9 mouse cellular contexts compared by ENCODE assay signal in the genomic region with DNA sequence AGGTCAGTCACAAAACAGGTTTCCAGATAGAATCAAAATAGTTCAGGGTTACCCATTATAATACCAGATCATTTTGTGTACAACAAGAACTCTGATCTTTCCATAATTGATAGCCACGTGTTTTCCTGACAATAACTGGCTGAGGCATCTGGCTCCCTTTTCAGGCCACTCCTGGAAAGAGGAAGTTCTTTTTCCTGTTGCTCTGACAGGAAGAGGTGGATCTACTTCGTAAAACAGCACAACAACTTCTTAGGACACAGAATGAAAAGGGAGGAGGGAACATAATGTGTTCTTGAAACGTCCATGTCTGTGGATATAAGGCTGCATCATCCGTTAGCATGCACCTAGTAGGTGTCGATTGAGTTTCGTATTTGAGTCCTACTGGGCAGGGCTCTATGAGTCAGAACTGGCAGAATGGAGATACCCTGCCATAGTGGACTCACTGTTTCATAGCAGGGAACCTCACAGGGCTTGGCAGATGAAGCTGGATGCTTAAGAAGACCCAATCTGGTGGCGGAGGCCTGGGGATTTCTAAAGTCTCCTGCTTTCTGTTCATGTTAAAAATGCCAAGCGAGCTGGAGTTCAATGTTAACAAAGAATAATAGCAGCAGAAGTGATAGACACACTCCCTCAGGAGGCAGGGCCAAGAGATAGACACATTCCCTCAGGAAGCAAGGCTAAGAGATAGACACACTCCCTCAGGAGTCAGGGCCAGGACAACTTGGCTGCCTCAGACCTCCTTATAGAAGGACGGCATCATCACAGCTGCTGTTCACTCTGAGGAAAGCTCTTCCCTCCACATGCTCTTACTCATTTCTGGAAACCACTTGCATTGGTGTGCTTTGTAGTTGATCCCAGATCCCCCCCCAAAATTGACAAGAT. TPM values are rescaled to one million over a fixed set of nuclear protein-coding genes. Genes with fewer than 3 reads are reported as not detected.
DNase-seq lines count a peak whose midpoint lies in the region; ATAC-seq lines count a peak whose summit lies in the region.
"Had no signal": no experiment of that assay in that cellular context is flagged by ENCODE, and none has a peak within 500 bp of the region (broad histone marks: within the 10 kb centered on the region; RNA-seq: fewer than 3 reads in every experiment).

No protein-coding gene starts in this region.

- DNase-seq in heart, adult 11 months, result peak; percentile 97
- DNase-seq in heart, embryonic 10.5 days (ENCODE audit: low spot score), result no peak
- DNase-seq in heart, adult 8-10 months (ENCODE audit: low spot score), result peak; percentile 82
- DNase-seq in lung, postnatal 25 days (ENCODE audit: low spot score), result peak; percentile 76
- DNase-seq in layer of hippocampus, adult 9-10 months (ENCODE audit: low spot score), result no peak
- DNase-seq in testis, postnatal 14 days (ENCODE audit: low spot score), result no peak

- H3K4me1 ChIP-seq in heart, embryonic 10.5 days, result no peaks in the 10 kb centered on the region
- no peaks in the 10 kb centered on the region for H3K4me1 ChIP-seq in kidney, embryonic 16.5 days (ENCODE audit: insufficient read depth, low read length)
- H3K4me1 ChIP-seq: forebrain, embryonic 10.5 days had no signal

- H3K4me3 ChIP-seq in heart, embryonic 10.5 days, result no peak overlapping the region
- no peak overlapping the region for H3K4me3 ChIP-seq in kidney, embryonic 16.5 days (ENCODE audit: low read length)
- H3K4me3 ChIP-seq: forebrain, embryonic 10.5 days had no signal

- H3K9me3 ChIP-seq in heart, embryonic 10.5 days, result no peaks in the 10 kb centered on the region
- no peaks in the 10 kb centered on the region for H3K9me3 ChIP-seq in kidney, embryonic 16.5 days (ENCODE audit: low read length)
- H3K9me3 ChIP-seq: forebrain, embryonic 10.5 days had no signal

- no peak overlapping the region; the same call in 1 of the 2 replicates for H3K27ac ChIP-seq in heart, embryonic 10.5 days
- H3K27ac ChIP-seq in kidney, embryonic 16.5 days (ENCODE audit: low read length), result peak overlapping the region; percentile 27; the same call in 1 of the 2 replicates
- H3K27ac ChIP-seq: forebrain, embryonic 10.5 days had no signal

- H3K36me3 ChIP-seq in heart, embryonic 10.5 days, result no peaks in the 10 kb centered on the region
- no peaks in the 10 kb centered on the region for H3K36me3 ChIP-seq in kidney, embryonic 16.5 days (ENCODE audit: insufficient read depth, low read length)
- H3K36me3 ChIP-seq: forebrain, embryonic 10.5 days had no signal

- WGBS in heart, embryonic 10.5 days, result 63% methylated on average over 9 of the region's 9 CpGs
- 80% methylated on average over 9 of the region's 9 CpGs for WGBS in kidney, embryonic 16.5 days

- H3K27me3 ChIP-seq in heart, embryonic 10.5 days (ENCODE audit: insufficient read depth, poor library complexity, severe bottlenecking), result no peaks in the 10 kb centered on the region
- H3K27me3 ChIP-seq in kidney, embryonic 16.5 days (ENCODE audit: insufficient read depth, low read length), result no peaks in the 10 kb centered on the region

- H3K4me2 ChIP-seq in kidney, embryonic 16.5 days (replicated peaks; ENCODE audit: low read depth, low read length), result no peak overlapping the region

- H3K9ac ChIP-seq in kidney, embryonic 16.5 days (replicated peaks; ENCODE audit: low read length), result no peak overlapping the region

- no peak; the same call in 1 of the 2 replicates for ATAC-seq in kidney, embryonic 16.5 days (ENCODE audit: low FRiP score, low TSS enrichment)
- no peak for ATAC-seq in CD4-positive, CD25-positive, alpha-beta regulatory T cell, adult 4 months

RNA-seq across cellular contexts. Expression of gene Adgrl4, which starts 13.1 kb away (rescaled TPM):
- 7.9 and 9.2 TPM in 2 replicates for polyA plus RNA-seq in heart, embryonic 10.5 days (2016; fragmentation: Nextera tagmentation; extraction: Ambion mirVana)
- total RNA-seq in heart, adult 8-10 months (2022), result 10 to 100 TPM; 56.5 to 77.5 (median 68.1) TPM
- 28.8 and 29.0 TPM in 2 replicates for polyA plus RNA-seq in kidney, embryonic 16.5 days (2015; fragmentation: Nextera tagmentation; extraction: Ambion mirVana)
- polyA plus RNA-seq in CD4-positive, CD25-positive, alpha-beta regulatory T cell, adult 4 months (2017; shearing (Covaris generic)), result not detected

Comparison
In these comparisons a context has a peak if more than half of its experiments do, and no peak if none do; other contexts are left out.
1. DNase-seq: peak in heart, adult 11 months (single experiment), heart, adult 8-10 months (single experiment) and lung, postnatal 25 days (single experiment); none in heart, embryonic 10.5 days (single experiment), layer of hippocampus, adult 9-10 months (single experiment) and testis, postnatal 14 days (single experiment).